Mouse (Mus musculus) neural tube, embryonic 13.5 days (tissue): ENCODE data around the gene Wfikkn1. TPM values are rescaled to one million over a fixed set of nuclear protein-coding genes. Genes with fewer than 3 reads are reported as not detected.

Source experiments
- ATAC-seq: fragments of 200-750 bp; cut with Nextera tagmentation; 2 replicates; pipeline ENCODE4 v1.8.0; 2017; ENCODE audit warnings: low read depth, mild to moderate bottlenecking, moderate TSS enrichment, moderate library complexity
- H3K27ac ChIP-seq: fragments of 300-500 bp; sonication (generic); replicated peaks from 2 replicates; pipeline ENCODE4 v1.5.1; 2015; ENCODE audit warnings: moderate library complexity, mild to moderate bottlenecking, inconsistent platforms
- H3K27me3 ChIP-seq: fragments of 300-500 bp; sonication (generic); 2 replicates; pipeline ENCODE4 v1.6.1; 2015; ENCODE audit warnings: mild to moderate bottlenecking, inconsistent platforms
- H3K36me3 ChIP-seq: fragments of 300-500 bp; sonication (generic); 2 replicates; pipeline ENCODE4 v1.6.1; 2015; ENCODE audit warnings: mild to moderate bottlenecking, inconsistent platforms
- H3K4me1 ChIP-seq: fragments of 300-500 bp; sonication (generic); replicated peaks from 2 replicates; pipeline ENCODE4 v1.6.1; 2015; ENCODE audit warnings: inconsistent platforms
- H3K4me2 ChIP-seq: fragments of 300-500 bp; sonication (generic); 2 replicates; pipeline ENCODE4 v1.6.1; 2015; ENCODE audit warnings: inconsistent platforms, mild to moderate bottlenecking, moderate library complexity
- H3K4me3 ChIP-seq: fragments of 300-500 bp; sonication (generic); 2 replicates; pipeline ENCODE4 v1.5.1; 2015; ENCODE audit warnings: mild to moderate bottlenecking, inconsistent platforms
- H3K9ac ChIP-seq: fragments of 300-500 bp; sonication (generic); 2 replicates; pipeline ENCODE4 v1.6.1; 2015; ENCODE audit warnings: moderate library complexity, mild to moderate bottlenecking, inconsistent platforms
- H3K9me3 ChIP-seq: fragments of 300-500 bp; sonication (generic); 2 replicates; pipeline ENCODE4 v1.6.1; 2016; ENCODE audit warnings: inconsistent platforms
- WGBS: fragments of 180-500 bp; shearing (Covaris S2); methylation state at CpG from one replicate; pipeline ENCODE4 v1.1.7; 2015; 5-methylcytosine and 5-hydroxymethylcytosine counted together
- polyA plus RNA-seq: library from polyadenylated mRNA; unstranded; fragments of >200 nt; fragmentation: Nextera tagmentation; extraction: Ambion mirVana; gene quantifications from 2 replicates; pipeline ENCODE4 v1.2.1, GENCODE M21; 2015

Gene Wfikkn1
- polyA plus RNA-seq, 1 experiment from 2014 or later, result 0.53 TPM

GRCm38 (mm10) chr17:25863681-25864080 is 17.0 kb downstream of the Wfikkn1 start:
- H3K9ac ChIP-seq, result no peak overlapping the region
- no peaks in the 10 kb centered on the region for H3K27me3 ChIP-seq
- no peak overlapping the region for H3K4me2 ChIP-seq
- no peaks in the 10 kb centered on the region for H3K9me3 ChIP-seq
- no peaks in the 10 kb centered on the region for H3K36me3 ChIP-seq
- no peak overlapping the region for H3K27ac ChIP-seq
- WGBS, result 92% methylated on average over 6 of the region's 6 CpGs
- H3K4me3 ChIP-seq, result no peak overlapping the region
- ATAC-seq, result no peak
- H3K4me1 ChIP-seq, result peaks cover 28% of the 10 kb centered on the region

GRCm38 (mm10) chr17:25861704-25862612 is 18.7 kb downstream of the Wfikkn1 start:
- 13% methylated on average over 6 of the region's 6 CpGs for WGBS
- H3K36me3 ChIP-seq, result no peaks in the 10 kb centered on the region

GRCm38 (mm10) chr17:25860832-25861703 is 19.6 kb downstream of the Wfikkn1 start, which contains the start of gene Wdr90:
Gene Wdr90, minus strand, starts transcription at chr17:25861501.
- Histone ChIP-seq H3K27ac (peak within 1 kb of the TSS; percentile 90), H3K9me3 (no peaks in the 10 kb centered on the region), H3K36me3 (no peaks in the 10 kb centered on the region), H3K4me3 (peak within 1 kb of the TSS; percentile 68), H3K4me1 (peaks cover 19% of the 10 kb centered on the region), H3K27me3 (no peaks in the 10 kb centered on the region), H3K9ac (peak within 1 kb of the TSS; percentile 83), H3K4me2 (peak within 1 kb of the TSS; percentile 88)
- ATAC-seq, result peak; percentile 94
- WGBS, result 4% methylated on average over 65 of the region's 65 CpGs

More at GRCm38 (mm10) chr17:25861704-25862612, 18.7 kb downstream of the Wfikkn1 start:
- H3K4me3 ChIP-seq, result peak overlapping the region; percentile 68
- H3K9ac ChIP-seq, result peak overlapping the region; percentile 83
- H3K4me2 ChIP-seq, result peak overlapping the region; percentile 88
- H3K9me3 ChIP-seq, result no peaks in the 10 kb centered on the region
- peak; percentile 1; the same call in 1 of the 2 replicates for ATAC-seq
- H3K27ac ChIP-seq, result peak overlapping the region; percentile 90
- H3K27me3 ChIP-seq, result no peaks in the 10 kb centered on the region
- peaks cover 19% of the 10 kb centered on the region for H3K4me1 ChIP-seq

- no peak for ATAC-seq
- peak overlapping the region; percentile 68; the same call in 1 of the 2 replicates for H3K4me3 ChIP-seq
- no peaks in the 10 kb centered on the region for H3K9me3 ChIP-seq
- no peaks in the 10 kb centered on the region for H3K27me3 ChIP-seq
- WGBS, result 90% methylated on average over 6 of the region's 6 CpGs
- peak overlapping the region; percentile 88 for H3K4me2 ChIP-seq
- peaks cover 19% of the 10 kb centered on the region for H3K4me1 ChIP-seq
- no peak overlapping the region for H3K27ac ChIP-seq
- H3K9ac ChIP-seq, result peak overlapping the region; percentile 83
- H3K36me3 ChIP-seq, result no peaks in the 10 kb centered on the region
Observed at GRCm38 (mm10) chr17:25860229-25860628, 20.4 kb downstream of the Wfikkn1 start.

- peak within 1 kb of the TSS; percentile 86 for H3K9ac ChIP-seq
- ATAC-seq, result peak; percentile 94
- H3K4me1 ChIP-seq, result peaks cover 18% of the 10 kb centered on the region
- peak within 1 kb of the TSS; percentile 86 for H3K4me3 ChIP-seq
- WGBS, result under 1% methylated on average over 21 of the region's 21 CpGs
- peak within 1 kb of the TSS; percentile 95 for H3K4me2 ChIP-seq
- no peaks in the 10 kb centered on the region for H3K9me3 ChIP-seq
- peaks cover 68% of the 10 kb centered on the region for H3K36me3 ChIP-seq
- H3K27me3 ChIP-seq, result no peaks in the 10 kb centered on the region
- H3K27ac ChIP-seq, result peak within 1 kb of the TSS; percentile 69
Observed at GRCm38 (mm10) chr17:25844396-25844901, 36.2 kb downstream of the Wfikkn1 start, which contains the start of gene Rhot2. Gene Rhot2, minus strand, starts transcription at chr17:25844851.

GRCm38 (mm10) chr17:25843636-25844395 is 36.8 kb downstream of the Wfikkn1 start:
- ATAC-seq, result peak; percentile 38
- H3K36me3 ChIP-seq, result peaks cover 68% of the 10 kb centered on the region
- 3% methylated on average over 38 of the region's 38 CpGs for WGBS

GRCm38 (mm10) chr17:25843122-25843521 is 37.5 kb downstream of the Wfikkn1 start:
- Histone ChIP-seq H3K27ac (no peak overlapping the region), H3K27me3 (no peaks in the 10 kb centered on the region), H3K36me3 (peaks cover 65% of the 10 kb centered on the region), H3K4me3 (peak overlapping the region; percentile 86), H3K4me2 (peak overlapping the region; percentile 95), H3K4me1 (peaks cover 28% of the 10 kb centered on the region), H3K9ac (peak overlapping the region; percentile 86), H3K9me3 (no peaks in the 10 kb centered on the region)
- 90% methylated on average over 4 of the region's 4 CpGs for WGBS
- ATAC-seq, result no peak

More at GRCm38 (mm10) chr17:25843636-25844395, 36.8 kb downstream of the Wfikkn1 start:
- H3K27ac ChIP-seq, result peak overlapping the region; percentile 69
- peak overlapping the region; percentile 95 for H3K4me2 ChIP-seq
- peaks cover 23% of the 10 kb centered on the region for H3K4me1 ChIP-seq
- peak overlapping the region; percentile 86 for H3K9ac ChIP-seq
- no peaks in the 10 kb centered on the region for H3K27me3 ChIP-seq
- H3K4me3 ChIP-seq, result peak overlapping the region; percentile 86
- no peaks in the 10 kb centered on the region for H3K9me3 ChIP-seq

GRCm38 (mm10) chr17:25842509-25842908 is 38.1 kb downstream of the Wfikkn1 start:
- Histone ChIP-seq H3K36me3 (peaks cover 62% of the 10 kb centered on the region), H3K27ac (no peak overlapping the region), H3K4me2 (no peak overlapping the region), H3K4me3 (no peak overlapping the region), H3K9me3 (no peaks in the 10 kb centered on the region), H3K9ac (0 out of 2 replicates have a peak overlapping the region, but pooled peaks have one; percentile 86), H3K27me3 (no peaks in the 10 kb centered on the region), H3K4me1 (peaks cover 34% of the 10 kb centered on the region)
- 86% methylated on average over 3 of the region's 3 CpGs for WGBS
- no peak for ATAC-seq

GRCm38 (mm10) chr17:25841117-25841880 is 39.4 kb downstream of the Wfikkn1 start, which contains the start of gene Gm20683:
Gene Gm20683, minus strand, starts transcription at chr17:25841763.
- ATAC-seq, result no peak
- H3K4me2 ChIP-seq, result no peak within 1 kb of the TSS
- H3K27me3 ChIP-seq, result no peaks in the 10 kb centered on the region
- H3K9me3 ChIP-seq, result no peaks in the 10 kb centered on the region
- H3K4me1 ChIP-seq, result peaks cover 46% of the 10 kb centered on the region
- no peak within 1 kb of the TSS for H3K4me3 ChIP-seq
- H3K9ac ChIP-seq, result no peak within 1 kb of the TSS
- H3K27ac ChIP-seq, result no peak within 1 kb of the TSS
- peaks cover 53% of the 10 kb centered on the region for H3K36me3 ChIP-seq
- WGBS, result 92% methylated on average over 22 of the region's 22 CpGs

- no peak overlapping the region for H3K9ac ChIP-seq
- WGBS, result 97% methylated on average over 6 of the region's 6 CpGs
- ATAC-seq, result no peak
- no peaks in the 10 kb centered on the region for H3K9me3 ChIP-seq
- no peak overlapping the region for H3K4me2 ChIP-seq
- peaks cover 54% of the 10 kb centered on the region for H3K4me1 ChIP-seq
- H3K27me3 ChIP-seq, result no peaks in the 10 kb centered on the region
- H3K4me3 ChIP-seq, result no peak overlapping the region
- peaks cover 54% of the 10 kb centered on the region for H3K36me3 ChIP-seq
- H3K27ac ChIP-seq, result no peak overlapping the region
Observed at GRCm38 (mm10) chr17:25840519-25840918, 40.1 kb downstream of the Wfikkn1 start.
